Mouse (Mus musculus): ENCODE results near the gene Cmss1. TPM values are rescaled to one million over a fixed set of nuclear protein-coding genes. Genes with fewer than 3 reads are reported as not detected.
A peak's percentile ranks its signal among the peaks of the same experiment; 100 is the strongest.

Cmss1 gene
- total and polyA plus RNA-seq, 2 experiments, result 3.1 to 7.8 TPM

DNA sequence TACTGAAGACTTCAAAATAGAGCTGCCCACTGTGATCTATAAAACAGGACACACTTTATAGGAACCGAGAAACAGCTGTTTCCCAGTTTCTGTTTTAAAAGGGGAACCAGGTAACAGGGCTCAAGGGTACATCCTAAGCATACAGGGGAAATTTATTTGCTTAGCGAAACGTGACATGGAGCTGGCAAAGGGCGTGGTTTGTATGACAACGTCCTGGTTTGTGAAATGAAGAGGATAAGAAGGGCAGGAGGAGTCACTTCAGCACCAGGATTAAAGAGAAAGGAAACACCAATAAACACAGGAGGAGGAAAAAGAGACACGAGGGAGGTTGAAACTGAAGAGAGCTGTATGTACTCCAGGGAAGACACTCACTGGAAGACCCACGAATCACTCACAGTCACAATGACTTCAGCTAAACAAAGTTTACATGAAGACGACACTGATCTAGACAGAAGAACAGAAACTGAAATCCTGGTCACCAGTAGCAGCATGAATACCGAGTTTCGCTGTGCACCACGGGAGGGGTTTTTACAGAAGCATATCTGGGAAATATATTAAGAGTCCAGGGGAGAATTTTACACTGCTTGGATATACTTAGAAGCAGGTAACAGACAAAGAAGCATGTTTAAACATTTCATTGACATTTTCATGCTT, 269.8 kb downstream of the Cmss1 start:
- 60% methylated on average over 11 of the region's 11 CpGs for WGBS
- DNase-seq (ENCODE audit: extremely low read depth, low read depth, low spot score), result peak; percentile 29
- no peak for TF ChIP-seq CTCF (IDR thresholded peaks at IDR 0.05; ENCODE audit: low read depth, low read length)
- no peaks in the 10 kb centered on the region for H3K27me3 ChIP-seq (ENCODE audit: control insufficient read depth, insufficient read depth, low read length)
- H3K4me1 ChIP-seq (ENCODE audit: control insufficient read depth, insufficient read depth, low read length), result no peaks in the 10 kb centered on the region
- H3K9ac ChIP-seq (ENCODE audit: low read depth, low read length), result no peak overlapping the region
- H3K36me3 ChIP-seq (ENCODE audit: control insufficient read depth, insufficient read depth, low read length), result no peaks in the 10 kb centered on the region
- peak overlapping the region; percentile 7; the same call in 1 of the 2 replicates for H3K4me3 ChIP-seq (ENCODE audit: insufficient read depth, low read depth, low read length)
- no peaks in the 10 kb centered on the region for H3K79me2 ChIP-seq (ENCODE audit: control insufficient read depth, insufficient read depth, low read length)
- no peak overlapping the region for H3K27ac ChIP-seq (replicated peaks; ENCODE audit: insufficient read depth, low read depth, low read length)

DNA sequence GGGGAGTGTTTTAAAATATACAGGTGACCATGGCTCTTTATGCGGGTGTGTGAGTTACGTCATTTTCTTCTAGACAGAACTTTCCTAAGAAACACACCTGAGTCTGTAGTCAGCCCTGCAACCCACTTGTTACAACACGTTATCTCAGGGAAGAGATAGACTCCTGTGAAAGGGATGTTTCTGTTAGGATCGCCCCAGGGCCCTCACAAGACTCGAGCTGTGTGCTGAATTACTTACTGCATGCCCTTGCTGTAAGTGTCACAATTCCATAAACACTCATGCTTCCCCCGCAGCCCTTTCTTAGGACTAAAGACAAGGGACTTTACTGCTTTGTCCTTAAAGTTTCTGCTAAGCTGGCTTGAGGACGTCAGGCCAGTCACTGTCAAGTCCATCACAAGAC, 274.4 kb downstream of the Cmss1 start:
- WGBS, result 87% methylated on average over 7 of the region's 7 CpGs
- no peak overlapping the region for H3K27ac ChIP-seq (replicated peaks; ENCODE audit: insufficient read depth, low read depth, low read length)
- TF ChIP-seq POLR2A (IDR thresholded peaks at IDR 0.05; ENCODE audit: extremely low read depth, insufficient read depth, low read length) (no peak), CTCF (IDR thresholded peaks at IDR 0.05; ENCODE audit: low read depth, low read length) (no peak)

DNA sequence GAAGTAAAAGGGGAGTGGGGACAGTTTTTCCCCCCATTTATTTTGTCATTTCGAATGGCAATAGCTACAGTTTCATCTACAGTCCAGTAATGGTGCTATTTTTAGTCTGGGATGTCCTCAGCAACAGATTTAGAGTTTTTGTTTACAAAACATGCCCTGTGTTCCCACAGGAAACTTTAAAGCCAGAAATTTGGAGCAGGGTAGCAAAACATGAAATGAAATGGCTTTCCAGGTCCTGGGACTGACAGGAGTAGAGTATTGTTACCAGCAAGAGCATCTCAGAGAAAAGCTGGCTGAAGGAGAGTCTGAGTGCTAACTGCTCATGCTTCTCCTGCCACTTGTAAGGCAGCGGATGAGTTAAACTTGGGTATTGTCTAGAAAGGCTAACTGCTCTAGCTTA, 276.6 kb downstream of the Cmss1 start:
- Histone ChIP-seq H3K4me3 (ENCODE audit: insufficient read depth, low read depth, low read length) (no peak overlapping the region), H3K4me1 (ENCODE audit: control insufficient read depth, insufficient read depth, low read length) (no peaks in the 10 kb centered on the region), H3K36me3 (ENCODE audit: control insufficient read depth, insufficient read depth, low read length) (no peaks in the 10 kb centered on the region), H3K9ac (ENCODE audit: low read depth, low read length) (no peak overlapping the region), H3K27me3 (ENCODE audit: control insufficient read depth, insufficient read depth, low read length) (no peaks in the 10 kb centered on the region), H3K79me2 (ENCODE audit: control insufficient read depth, insufficient read depth, low read length) (no peaks in the 10 kb centered on the region), H3K27ac (replicated peaks; ENCODE audit: insufficient read depth, low read depth, low read length) (no peak overlapping the region)
- DNase-seq (ENCODE audit: extremely low read depth, low read depth, low spot score), result peak; percentile 6
- WGBS, result 84% methylated on average over 2 of the region's 2 CpGs
- no peak for TF ChIP-seq POLR2A (IDR thresholded peaks at IDR 0.05; ENCODE audit: extremely low read depth, insufficient read depth, low read length)
- no peak for TF ChIP-seq CTCF (IDR thresholded peaks at IDR 0.05; ENCODE audit: low read depth, low read length)

More for the DNA sequence above, 274.4 kb downstream of the Cmss1 start:
- H3K4me1 ChIP-seq (ENCODE audit: control insufficient read depth, insufficient read depth, low read length), result no peaks in the 10 kb centered on the region
- H3K27me3 ChIP-seq (ENCODE audit: control insufficient read depth, insufficient read depth, low read length), result no peaks in the 10 kb centered on the region
- DNase-seq (ENCODE audit: extremely low read depth, low read depth, low spot score), result no peak
- H3K36me3 ChIP-seq (ENCODE audit: control insufficient read depth, insufficient read depth, low read length), result no peaks in the 10 kb centered on the region
- no peak overlapping the region for H3K4me3 ChIP-seq (ENCODE audit: insufficient read depth, low read depth, low read length)
- no peak overlapping the region for H3K9ac ChIP-seq (ENCODE audit: low read depth, low read length)
- no peaks in the 10 kb centered on the region for H3K79me2 ChIP-seq (ENCODE audit: control insufficient read depth, insufficient read depth, low read length)

DNA sequence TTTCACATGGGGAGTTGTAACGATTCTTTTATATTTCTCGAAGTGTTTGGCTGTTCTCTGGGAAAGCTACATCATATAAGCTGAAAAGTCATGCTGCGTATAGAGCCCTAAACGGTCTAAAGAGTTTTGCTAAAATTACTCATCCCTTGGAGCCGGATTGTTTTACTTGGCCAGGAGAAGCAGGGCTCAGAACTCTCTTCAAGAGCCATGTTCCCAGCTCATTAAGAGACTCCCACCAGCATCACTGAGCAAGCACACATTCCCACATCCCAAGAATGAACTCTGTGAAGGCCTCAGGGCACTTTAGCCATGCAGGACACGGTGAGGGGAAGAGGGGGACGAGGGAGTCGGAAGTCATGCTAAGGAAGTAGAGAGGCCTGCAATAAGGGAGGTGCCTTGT, 277.6 kb downstream of the Cmss1 start:
- Histone ChIP-seq H3K27ac (replicated peaks; ENCODE audit: insufficient read depth, low read depth, low read length) (no peak overlapping the region), H3K4me1 (ENCODE audit: control insufficient read depth, insufficient read depth, low read length) (no peaks in the 10 kb centered on the region), H3K9ac (ENCODE audit: low read depth, low read length) (no peak overlapping the region), H3K79me2 (ENCODE audit: control insufficient read depth, insufficient read depth, low read length) (no peaks in the 10 kb centered on the region), H3K36me3 (ENCODE audit: control insufficient read depth, insufficient read depth, low read length) (no peaks in the 10 kb centered on the region), H3K4me3 (ENCODE audit: insufficient read depth, low read depth, low read length) (no peak overlapping the region), H3K27me3 (ENCODE audit: control insufficient read depth, insufficient read depth, low read length) (no peaks in the 10 kb centered on the region)
- WGBS, result 79% methylated on average over 8 of the region's 8 CpGs
- DNase-seq (ENCODE audit: extremely low read depth, low read depth, low spot score), result no peak
- TF ChIP-seq CTCF (IDR thresholded peaks at IDR 0.05; ENCODE audit: low read depth, low read length), result no peak
- TF ChIP-seq POLR2A (IDR thresholded peaks at IDR 0.05; ENCODE audit: extremely low read depth, insufficient read depth, low read length), result no peak

DNA sequence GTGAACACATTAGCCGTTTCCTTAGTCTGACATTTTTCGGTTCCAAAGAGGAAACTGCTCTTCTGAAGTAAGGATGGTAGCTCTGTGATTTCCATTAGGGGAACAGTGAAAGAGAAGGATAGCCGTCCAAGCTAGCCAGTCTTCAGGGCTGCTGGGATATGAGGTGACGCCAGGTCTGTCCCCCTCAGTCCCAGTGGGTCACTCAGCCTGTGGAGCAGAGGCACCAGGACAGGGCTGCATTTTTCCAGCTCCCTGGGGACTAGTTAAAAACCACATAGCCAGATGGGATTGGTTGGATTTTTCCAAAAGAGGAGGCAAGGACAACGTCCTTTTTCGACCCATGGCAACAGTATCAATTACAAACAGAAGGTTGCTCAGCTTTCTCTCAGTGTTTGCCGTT, 279.7 kb downstream of the Cmss1 start:
- H3K27ac ChIP-seq (replicated peaks; ENCODE audit: insufficient read depth, low read depth, low read length), result no peak overlapping the region
- H3K9ac ChIP-seq (ENCODE audit: low read depth, low read length), result no peak overlapping the region
- no peak overlapping the region for H3K4me3 ChIP-seq (ENCODE audit: insufficient read depth, low read depth, low read length)
- DNase-seq (ENCODE audit: extremely low read depth, low read depth, low spot score), result no peak
- no peaks in the 10 kb centered on the region for H3K27me3 ChIP-seq (ENCODE audit: control insufficient read depth, insufficient read depth, low read length)
- TF ChIP-seq CTCF (IDR thresholded peaks at IDR 0.05; ENCODE audit: low read depth, low read length) (no peak), POLR2A (IDR thresholded peaks at IDR 0.05; ENCODE audit: extremely low read depth, insufficient read depth, low read length) (no peak)
- 86% methylated on average over 7 of the region's 7 CpGs for WGBS
- no peaks in the 10 kb centered on the region for H3K4me1 ChIP-seq (ENCODE audit: control insufficient read depth, insufficient read depth, low read length)
- no peaks in the 10 kb centered on the region for H3K79me2 ChIP-seq (ENCODE audit: control insufficient read depth, insufficient read depth, low read length)
- H3K36me3 ChIP-seq (ENCODE audit: control insufficient read depth, insufficient read depth, low read length), result no peaks in the 10 kb centered on the region

DNA sequence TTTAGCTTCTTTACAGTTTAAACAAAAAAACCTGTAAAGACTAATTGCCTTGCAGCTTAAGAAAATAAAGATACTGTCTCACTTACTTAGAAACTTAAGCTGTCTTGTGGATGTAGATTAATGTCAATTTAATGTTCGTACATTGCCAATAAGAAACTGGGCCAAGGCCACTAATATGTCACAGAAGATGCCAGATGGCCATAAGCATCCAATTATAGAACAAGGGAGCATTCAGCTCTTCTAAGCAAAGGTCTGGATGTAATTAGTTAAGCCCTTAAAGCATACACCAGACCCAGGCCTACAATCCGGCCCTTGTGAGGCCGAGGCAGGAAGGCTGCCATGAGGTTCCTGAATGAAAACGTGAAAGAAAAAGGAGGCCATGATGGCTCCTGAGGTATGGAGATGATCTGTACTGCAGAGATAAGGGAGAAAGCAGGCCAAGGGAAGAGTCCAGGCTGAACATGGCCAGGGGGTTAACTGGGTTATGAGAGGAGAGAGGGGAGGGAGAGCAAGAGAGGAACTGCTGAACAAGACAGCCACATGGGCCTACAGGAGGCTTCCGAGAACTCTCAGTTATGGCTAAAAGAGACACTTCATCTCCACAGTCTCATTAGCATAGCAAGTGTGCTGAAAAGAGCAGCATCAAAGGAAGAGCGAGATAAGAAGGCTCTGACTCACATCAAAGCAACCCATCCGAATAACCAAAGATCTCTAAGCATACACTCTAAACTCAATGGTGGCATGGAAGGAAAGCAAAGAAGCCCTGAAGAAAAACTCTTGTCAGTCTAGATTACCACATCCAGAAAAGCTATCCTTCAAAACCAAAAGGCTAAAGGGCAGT, 287.2 kb downstream of the Cmss1 start:
- DNase-seq (ENCODE audit: extremely low read depth, low read depth, low spot score), result no peak
- H3K4me1 ChIP-seq (ENCODE audit: control insufficient read depth, insufficient read depth, low read length), result no peaks in the 10 kb centered on the region
- no peak overlapping the region for H3K4me3 ChIP-seq (ENCODE audit: insufficient read depth, low read depth, low read length)
- no peaks in the 10 kb centered on the region for H3K27me3 ChIP-seq (ENCODE audit: control insufficient read depth, insufficient read depth, low read length)
- H3K9ac ChIP-seq (ENCODE audit: low read depth, low read length), result no peak overlapping the region
- H3K27ac ChIP-seq (replicated peaks; ENCODE audit: insufficient read depth, low read depth, low read length), result no peak overlapping the region
- TF ChIP-seq CTCF (IDR thresholded peaks at IDR 0.05; ENCODE audit: low read depth, low read length) (no peak), POLR2A (IDR thresholded peaks at IDR 0.05; ENCODE audit: extremely low read depth, insufficient read depth, low read length) (no peak)
- no peaks in the 10 kb centered on the region for H3K36me3 ChIP-seq (ENCODE audit: control insufficient read depth, insufficient read depth, low read length)
- WGBS, result 87% methylated on average over 7 of the region's 7 CpGs
- H3K79me2 ChIP-seq (ENCODE audit: control insufficient read depth, insufficient read depth, low read length), result no peaks in the 10 kb centered on the region
